Mouse (Mus musculus): ENCODE data around the gene Speer4d. TPM values are rescaled to one million over a fixed set of nuclear protein-coding genes. Genes with fewer than 3 reads are reported as not detected.

The Speer4d gene
- polyA plus RNA-seq (2014; fragmentation: Illumina TruSeq; extraction: RNeasy Lipid Tissue Mini Kit (QIAGEN cat#74804); ENCODE audit: insufficient read depth, low read depth, low replicate concordance): not detected

GRCm38 (mm10) chr5:15618764-15619163, at the start of gene Speer4d:
Gene Speer4d, plus strand, starts transcription at chr5:15619064.

GRCm38 (mm10) chr5:15577033-15577432, 41.8 kb upstream of the Speer4d start, which contains the start of gene Gm21083:
Gene Gm21083, plus strand, starts transcription at chr5:15577333.

GRCm38 (mm10) chr5:15656959-15657358, 38.1 kb downstream of the Speer4d start, which contains the start of gene 4930572O03Rik:
Gene 4930572O03Rik, minus strand, starts transcription at chr5:15657059.

Other genes starting within 250 kb of the Speer4d start
- 2.5 TPM for gene Gm21149, start 142.5 kb upstream of the Speer4d start, polyA plus RNA-seq (2014; fragmentation: Illumina TruSeq; extraction: RNeasy Lipid Tissue Mini Kit (QIAGEN cat#74804); ENCODE audit: insufficient read depth, low read depth, low replicate concordance)
- not detected for gene Gm21190, start 89.8 kb upstream of the Speer4d start, polyA plus RNA-seq (2014; fragmentation: Illumina TruSeq; extraction: RNeasy Lipid Tissue Mini Kit (QIAGEN cat#74804); ENCODE audit: insufficient read depth, low read depth, low replicate concordance)
- not detected for gene Gm21083, start 41.7 kb upstream of the Speer4d start, polyA plus RNA-seq (2014; fragmentation: Illumina TruSeq; extraction: RNeasy Lipid Tissue Mini Kit (QIAGEN cat#74804); ENCODE audit: insufficient read depth, low read depth, low replicate concordance)
- not detected for gene 4930572O03Rik, start 38.0 kb downstream of the Speer4d start, polyA plus RNA-seq (2014; fragmentation: Illumina TruSeq; extraction: RNeasy Lipid Tissue Mini Kit (QIAGEN cat#74804); ENCODE audit: insufficient read depth, low read depth, low replicate concordance)
- gene Speer4c, start 95.2 kb downstream of the Speer4d start, polyA plus RNA-seq (2014; fragmentation: Illumina TruSeq; extraction: RNeasy Lipid Tissue Mini Kit (QIAGEN cat#74804); ENCODE audit: insufficient read depth, low read depth, low replicate concordance): 0.66 TPM

Data from lung, adult 10 weeks (tissue).